Mouse (Mus musculus): ENCODE measurements around the gene Npb. TPM values are rescaled to one million over a fixed set of nuclear protein-coding genes. Genes with fewer than 3 reads are reported as not detected.

Npb gene
- polyA plus RNA-seq, 1 experiment from 2014 or later = 24.4 TPM

DNA sequence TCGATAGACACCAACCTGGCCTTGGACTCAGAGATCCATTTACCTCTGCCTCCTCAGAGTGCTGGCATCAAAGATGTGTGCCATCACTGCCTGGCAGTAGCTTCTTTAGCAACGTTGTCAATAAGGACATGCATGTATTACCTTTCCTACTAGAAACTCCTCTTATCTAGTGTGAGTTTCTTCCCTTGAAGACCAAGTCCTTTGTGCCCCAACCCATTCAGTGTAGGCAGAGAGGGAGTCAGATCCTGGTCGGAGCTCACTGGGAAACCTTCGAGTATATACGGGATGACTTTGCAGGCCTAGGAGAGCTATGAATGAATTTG, 34.0 kb upstream of the Npb start:
- 41% methylated on average over 5 of the region's 5 CpGs for WGBS
- Histone ChIP-seq H3K27me3 (no peaks in the 10 kb centered on the region), H3K36me3 (peaks cover 45% of the 10 kb centered on the region), H3K9ac (peak overlapping the region; percentile 99), H3K4me1 (peaks cover 51% of the 10 kb centered on the region), H3K9me3 (replicated peaks) (no peaks in the 10 kb centered on the region), H3K4me2 (peak overlapping the region; percentile 66), H3K27ac (0 out of 2 replicates have a peak overlapping the region, but pooled peaks have one; percentile 54), H3K4me3 (replicated peaks) (peak overlapping the region; percentile 93)
- ATAC-seq (replicated peaks; ENCODE audit: low FRiP score) = no peak

DNA sequence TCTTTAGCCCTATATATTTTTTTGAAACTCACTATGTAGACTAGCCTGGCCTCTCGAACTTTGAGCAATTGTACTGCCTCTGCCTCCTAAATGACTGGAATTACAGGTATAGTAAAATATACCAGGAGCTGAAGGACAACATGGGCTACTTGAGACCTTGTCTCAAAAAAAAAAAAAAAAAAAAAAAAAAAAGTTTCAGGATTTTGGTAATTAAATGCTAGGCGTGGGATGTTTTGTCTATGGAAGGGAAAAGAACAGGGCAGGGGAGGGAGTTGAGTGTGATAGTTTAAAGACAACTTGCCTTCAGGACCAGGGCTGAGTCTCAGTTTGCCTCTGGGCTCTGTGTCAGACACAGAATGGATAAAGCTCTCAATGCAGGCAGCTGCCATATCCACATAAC, 33.2 kb upstream of the Npb start:
- H3K27me3 ChIP-seq = no peaks in the 10 kb centered on the region
- WGBS = 66% methylated on average over 2 of the region's 2 CpGs
- H3K27ac ChIP-seq = peak overlapping the region; percentile 45; the same call in 1 of the 2 replicates
- no peak overlapping the region for H3K9ac ChIP-seq
- no peaks in the 10 kb centered on the region for H3K9me3 ChIP-seq (replicated peaks)
- H3K36me3 ChIP-seq = peaks cover 43% of the 10 kb centered on the region
- no peak overlapping the region for H3K4me2 ChIP-seq
- H3K4me1 ChIP-seq = peaks cover 58% of the 10 kb centered on the region
- ATAC-seq (replicated peaks; ENCODE audit: low FRiP score) = no peak
- H3K4me3 ChIP-seq (replicated peaks) = no peak overlapping the region; the same call in 1 of the 2 replicates

DNA sequence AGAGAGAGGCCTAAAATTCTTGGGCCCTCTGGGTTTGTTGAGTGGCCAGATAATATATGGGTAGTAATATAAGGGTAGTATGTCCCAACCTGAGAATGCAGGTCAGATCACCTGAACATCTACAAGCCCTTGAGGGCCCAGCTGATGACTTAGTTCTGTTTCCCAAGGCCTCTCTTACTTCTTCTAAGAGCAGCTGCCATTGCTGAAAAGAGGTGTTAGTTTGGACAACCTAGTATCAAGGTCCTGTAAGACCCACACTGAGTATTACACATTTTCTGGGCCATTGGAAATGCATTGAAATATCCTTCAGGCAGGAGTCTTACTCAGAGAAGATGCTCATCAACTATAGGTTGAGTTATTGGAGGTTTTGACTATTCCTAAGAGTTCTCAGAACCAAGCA, 32.3 kb upstream of the Npb start:
- Histone ChIP-seq H3K4me2 (no peak overlapping the region), H3K9me3 (replicated peaks) (no peaks in the 10 kb centered on the region), H3K4me3 (replicated peaks) (no peak overlapping the region), H3K27me3 (no peaks in the 10 kb centered on the region), H3K36me3 (peaks cover 35% of the 10 kb centered on the region), H3K27ac (peak overlapping the region; percentile 94; the same call in 1 of the 2 replicates), H3K4me1 (peaks cover 55% of the 10 kb centered on the region), H3K9ac (no peak overlapping the region)
- no peak for ATAC-seq (replicated peaks; ENCODE audit: low FRiP score)

DNA sequence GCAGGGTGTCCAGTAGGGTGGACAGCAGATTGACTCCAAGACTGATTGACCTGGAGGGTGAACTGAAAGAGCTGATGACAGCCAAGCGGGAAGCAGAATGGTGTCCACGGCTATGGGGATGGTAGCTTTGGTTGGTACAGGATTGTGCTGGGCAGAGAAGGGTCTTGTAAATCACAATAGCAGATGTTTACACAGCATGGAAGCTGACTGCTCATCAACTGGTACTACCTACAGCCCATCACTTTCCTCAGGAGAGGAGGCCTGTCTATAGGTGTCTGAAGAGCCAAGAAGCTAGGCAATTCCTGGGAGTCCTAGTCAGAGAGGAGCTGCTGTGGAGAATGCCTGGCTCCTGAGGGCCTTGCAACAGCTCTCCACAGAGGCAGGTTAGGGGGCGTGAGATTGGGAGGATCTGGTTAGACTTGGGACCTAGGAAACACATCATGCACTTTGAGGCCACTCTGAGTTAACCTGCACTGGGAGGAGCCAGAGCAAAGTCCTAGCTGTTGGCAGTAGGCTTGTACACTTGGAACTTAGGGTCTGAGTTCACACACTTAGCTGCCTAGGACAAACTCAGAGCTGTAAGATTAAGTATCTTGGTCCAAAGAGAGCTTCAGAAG, 31.8 kb upstream of the Npb start:
- Histone ChIP-seq H3K4me1 (peaks cover 50% of the 10 kb centered on the region), H3K4me2 (no peak overlapping the region), H3K4me3 (replicated peaks) (no peak overlapping the region), H3K9me3 (replicated peaks) (no peaks in the 10 kb centered on the region), H3K27ac (peak overlapping the region; percentile 94), H3K9ac (no peak overlapping the region), H3K27me3 (no peaks in the 10 kb centered on the region), H3K36me3 (peaks cover 29% of the 10 kb centered on the region)
- no peak for ATAC-seq (replicated peaks; ENCODE audit: low FRiP score)
- 84% methylated on average over 3 of the region's 3 CpGs for WGBS

DNA sequence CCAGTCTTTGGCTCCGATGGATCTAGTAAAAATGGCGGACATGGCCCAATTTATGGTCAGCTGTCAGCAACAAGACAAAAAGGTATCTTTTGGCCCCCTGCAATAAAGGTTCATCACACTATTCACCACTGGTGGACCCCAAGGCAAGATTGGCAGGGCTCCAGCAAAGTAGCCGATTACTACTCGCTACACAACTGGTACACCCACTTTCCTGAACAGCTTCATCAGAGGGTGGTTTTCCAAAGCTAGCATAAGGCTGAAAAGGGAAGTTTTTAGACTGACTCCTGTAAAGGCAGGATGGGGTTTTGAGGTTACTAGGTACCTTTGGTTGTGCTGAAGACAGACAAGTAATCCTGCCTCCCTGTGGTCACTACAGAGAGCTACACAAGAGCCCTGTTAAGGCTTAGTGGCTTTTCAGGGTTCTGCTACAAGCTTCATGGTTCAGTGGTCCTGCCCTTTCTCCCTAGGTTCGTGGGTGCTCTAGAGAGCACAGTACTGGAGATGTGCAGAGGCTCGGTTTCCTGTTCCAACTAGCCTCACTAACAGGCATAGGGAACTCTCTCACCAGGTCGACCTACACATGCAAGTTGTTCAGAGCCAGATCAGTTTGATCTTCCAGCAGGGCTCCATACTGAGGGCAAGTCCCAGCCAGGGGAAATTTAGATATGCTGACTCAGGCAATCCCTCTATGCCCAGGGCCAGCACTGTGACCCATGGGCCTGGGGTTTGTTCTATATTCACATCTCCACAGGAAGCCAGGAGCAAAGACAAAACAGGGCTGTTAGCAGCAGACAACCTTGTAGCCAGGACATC, 30.9 kb upstream of the Npb start:
- H3K4me3 ChIP-seq (replicated peaks) = no peak overlapping the region
- ATAC-seq (replicated peaks; ENCODE audit: low FRiP score) = no peak
- peaks cover 53% of the 10 kb centered on the region for H3K4me1 ChIP-seq
- no peak overlapping the region for H3K9ac ChIP-seq
- WGBS = 78% methylated on average over 7 of the region's 7 CpGs
- no peaks in the 10 kb centered on the region for H3K27me3 ChIP-seq
- H3K9me3 ChIP-seq (replicated peaks) = no peaks in the 10 kb centered on the region
- H3K4me2 ChIP-seq = no peak overlapping the region
- H3K27ac ChIP-seq = peak overlapping the region; percentile 94
- peaks cover 28% of the 10 kb centered on the region for H3K36me3 ChIP-seq

DNA sequence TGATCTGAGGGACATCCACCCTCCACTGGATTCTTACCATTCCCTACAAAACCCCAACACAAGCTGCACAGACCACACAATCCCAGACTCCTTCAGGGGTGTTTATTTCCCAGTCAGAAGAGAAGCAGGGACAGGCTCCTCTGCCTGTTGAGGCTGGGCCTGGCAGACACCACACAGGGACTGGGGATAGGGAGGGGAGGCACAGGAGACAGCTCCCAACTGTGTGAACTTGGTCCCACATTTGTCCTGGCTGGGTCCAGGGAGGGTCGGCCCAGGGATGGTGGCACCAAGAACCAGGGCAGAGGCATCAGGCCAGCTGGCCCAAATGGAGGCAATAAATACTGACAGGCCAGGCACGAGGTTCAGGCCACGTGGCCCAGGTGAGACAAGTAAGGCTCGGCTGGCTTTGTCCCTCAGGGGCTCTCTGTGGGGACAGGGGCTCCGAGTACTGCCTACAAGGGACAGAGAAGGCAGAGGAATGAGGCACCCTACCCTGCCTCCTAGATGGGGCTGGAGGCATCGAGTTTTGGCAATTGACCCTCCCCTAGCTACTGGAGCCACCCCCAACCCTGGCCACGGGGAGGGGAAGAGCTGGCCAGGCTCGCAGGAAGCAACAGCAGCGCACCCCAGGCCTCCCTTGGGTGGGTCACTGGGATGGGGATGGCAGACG, 30.1 kb upstream of the Npb start:
- ATAC-seq (replicated peaks; ENCODE audit: low FRiP score) = no peak
- Histone ChIP-seq H3K9me3 (replicated peaks) (no peaks in the 10 kb centered on the region), H3K36me3 (peaks cover 32% of the 10 kb centered on the region), H3K4me2 (no peak overlapping the region), H3K27ac (peak overlapping the region; percentile 94), H3K9ac (no peak overlapping the region), H3K4me1 (peaks cover 56% of the 10 kb centered on the region), H3K4me3 (replicated peaks) (no peak overlapping the region), H3K27me3 (no peaks in the 10 kb centered on the region)
- 69% methylated on average over 10 of the region's 10 CpGs for WGBS

DNA sequence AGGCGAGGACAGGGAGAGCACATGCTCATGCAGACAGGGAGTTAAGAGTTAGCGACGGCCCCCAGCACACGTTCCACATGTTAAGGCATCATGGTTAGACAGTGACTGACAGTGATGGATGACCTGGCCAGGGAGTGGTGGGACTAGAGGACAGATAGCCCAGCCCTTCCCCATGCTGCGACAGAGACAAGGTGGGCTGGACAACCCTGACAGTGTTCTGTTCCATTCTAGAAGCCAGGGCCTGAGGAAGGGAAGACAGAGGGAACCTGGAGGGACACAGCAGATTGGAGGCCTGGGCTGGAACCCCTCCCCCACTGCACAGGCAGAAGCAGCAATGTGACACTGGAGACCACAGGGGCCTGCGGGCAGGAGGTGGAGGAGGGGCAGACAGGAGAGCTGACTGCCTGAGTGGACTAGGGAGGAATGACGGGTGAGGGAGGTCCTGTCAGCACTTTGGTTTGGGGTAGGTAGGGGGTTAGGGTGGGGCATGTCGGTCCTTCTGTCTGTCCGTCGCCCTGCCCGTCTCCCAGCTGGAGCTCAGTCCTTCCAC, 29.5 kb upstream of the Npb start:
- Histone ChIP-seq H3K27me3 (no peaks in the 10 kb centered on the region), H3K4me3 (replicated peaks) (peak overlapping the region; percentile 95; the same call in 1 of the 2 replicates), H3K9ac (no peak overlapping the region), H3K27ac (peak overlapping the region; percentile 94), H3K4me2 (0 out of 2 replicates have a peak overlapping the region, but pooled peaks have one; percentile 90), H3K36me3 (peaks cover 33% of the 10 kb centered on the region), H3K9me3 (replicated peaks) (no peaks in the 10 kb centered on the region), H3K4me1 (peaks cover 56% of the 10 kb centered on the region)
- ATAC-seq (replicated peaks; ENCODE audit: low FRiP score) = 0 out of 2 replicates have a peak, but pooled peaks have one; percentile 10
- WGBS = 63% methylated on average over 11 of the region's 11 CpGs

DNA sequence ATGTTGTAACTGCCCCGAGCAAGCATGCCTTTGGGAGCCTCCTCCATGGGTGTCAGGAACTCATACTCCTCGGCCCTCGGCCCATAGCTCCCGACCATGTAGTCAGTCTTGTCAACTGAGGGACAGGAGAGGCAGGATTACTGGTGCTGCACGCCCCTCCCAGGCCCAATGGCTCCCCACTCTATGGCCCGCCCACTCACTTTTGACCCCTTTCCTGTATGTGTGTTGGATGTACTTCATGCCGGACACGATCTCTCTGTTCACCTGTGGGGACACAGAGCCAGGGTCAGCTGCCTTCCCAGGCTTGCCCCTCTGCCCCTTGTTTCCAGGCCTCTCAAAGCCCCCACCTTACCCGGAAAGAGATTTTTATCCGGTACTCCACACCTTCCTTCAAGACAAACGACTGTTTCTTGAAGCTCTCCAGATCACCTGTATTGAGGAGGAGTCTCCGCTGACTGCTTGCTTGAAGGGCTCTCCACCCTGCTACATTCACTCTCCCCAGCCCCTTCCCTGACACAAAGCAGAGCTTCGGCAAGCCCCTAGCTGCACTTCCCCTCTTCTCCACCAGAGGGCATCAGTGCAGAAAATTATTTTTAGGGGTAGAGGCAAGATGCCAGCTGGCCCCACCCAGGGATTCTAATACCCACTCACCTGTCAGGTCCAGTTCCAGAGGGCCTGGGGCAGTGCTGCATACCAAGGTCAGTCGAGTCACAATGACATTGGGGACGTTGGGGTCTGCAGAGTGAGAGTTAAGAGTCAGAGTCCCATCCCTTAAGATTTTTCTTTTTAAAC, 28.8 kb upstream of the Npb start:
- Histone ChIP-seq H3K36me3 (peaks cover 41% of the 10 kb centered on the region), H3K9ac (peak overlapping the region; percentile 96), H3K4me3 (replicated peaks) (peak overlapping the region; percentile 95), H3K9me3 (replicated peaks) (no peaks in the 10 kb centered on the region), H3K27ac (peak overlapping the region; percentile 94), H3K4me2 (peak overlapping the region; percentile 90), H3K4me1 (peaks cover 51% of the 10 kb centered on the region), H3K27me3 (no peaks in the 10 kb centered on the region)
- WGBS = 45% methylated on average over 15 of the region's 15 CpGs
- ATAC-seq (replicated peaks; ENCODE audit: low FRiP score) = peak; percentile 12; the same call in 1 of the 2 replicates

DNA sequence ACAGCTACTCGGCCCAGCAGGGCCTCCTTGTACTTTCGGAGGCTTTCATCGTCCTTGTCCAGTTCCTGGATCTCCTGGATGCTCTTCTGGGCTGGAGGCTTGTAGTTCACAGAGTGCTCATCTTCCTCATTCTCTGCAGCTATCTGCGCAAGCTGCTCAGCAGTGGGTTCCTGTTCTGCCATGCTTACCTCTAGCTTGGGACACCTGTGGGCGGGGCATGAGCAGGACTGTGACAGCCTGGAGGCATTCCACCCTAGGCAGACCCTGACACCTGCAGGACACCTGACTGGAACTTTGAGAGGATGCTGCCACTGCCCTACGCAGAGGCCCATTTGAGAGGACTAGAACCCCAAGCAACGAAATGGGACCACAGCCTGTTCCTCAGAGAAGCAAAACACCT, 28.1 kb upstream of the Npb start:
- ATAC-seq (replicated peaks; ENCODE audit: low FRiP score) = no peak
- H3K4me1 ChIP-seq = peaks cover 48% of the 10 kb centered on the region
- WGBS = 56% methylated on average over 7 of the region's 7 CpGs

DNA sequence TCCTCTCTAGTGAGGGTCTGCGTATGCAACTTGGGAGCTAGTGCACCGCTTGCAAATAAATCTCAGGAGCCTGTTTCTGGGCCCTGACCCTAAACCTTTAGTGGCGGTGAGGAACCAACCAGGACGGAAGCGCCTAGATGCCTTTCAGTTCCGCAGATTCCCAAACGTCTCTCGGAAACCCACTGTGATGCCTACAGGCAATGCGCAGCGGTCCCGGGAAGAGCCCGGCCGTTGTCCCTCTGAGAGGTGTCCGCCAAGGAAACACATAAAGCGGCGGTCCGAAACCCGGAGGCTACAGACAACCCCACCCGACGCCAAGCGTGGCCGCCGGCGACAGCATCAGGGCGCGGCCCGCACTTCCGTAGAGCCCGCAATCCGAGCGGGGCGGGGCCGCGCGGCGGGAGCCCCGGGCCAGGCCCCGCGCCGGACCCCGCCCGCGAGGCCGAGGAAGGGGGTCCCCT, 27.4 kb upstream of the Npb start:
- H3K9ac ChIP-seq = peak overlapping the region; percentile 96
- H3K36me3 ChIP-seq = peaks cover 55% of the 10 kb centered on the region
- peak overlapping the region; percentile 95 for H3K4me3 ChIP-seq (replicated peaks)
- peak overlapping the region; percentile 90 for H3K4me2 ChIP-seq
- H3K27ac ChIP-seq = peak overlapping the region; percentile 94
- ATAC-seq (replicated peaks; ENCODE audit: low FRiP score) = peak; percentile 30; the same call in 1 of the 2 replicates
- peaks cover 48% of the 10 kb centered on the region for H3K4me1 ChIP-seq
- WGBS = 1% methylated on average over 43 of the region's 44 CpGs
- no peaks in the 10 kb centered on the region for H3K9me3 ChIP-seq (replicated peaks)
- H3K27me3 ChIP-seq = no peaks in the 10 kb centered on the region

More for the DNA sequence above, 28.1 kb upstream of the Npb start:
- Histone ChIP-seq H3K27me3 (no peaks in the 10 kb centered on the region), H3K4me3 (replicated peaks) (peak overlapping the region; percentile 95), H3K9me3 (replicated peaks) (no peaks in the 10 kb centered on the region), H3K36me3 (peaks cover 47% of the 10 kb centered on the region), H3K4me2 (peak overlapping the region; percentile 90), H3K27ac (peak overlapping the region; percentile 94), H3K9ac (peak overlapping the region; percentile 96)
